Mouse (Mus musculus): Measurements from ENCODE around the gene P2rx5.

DNA sequence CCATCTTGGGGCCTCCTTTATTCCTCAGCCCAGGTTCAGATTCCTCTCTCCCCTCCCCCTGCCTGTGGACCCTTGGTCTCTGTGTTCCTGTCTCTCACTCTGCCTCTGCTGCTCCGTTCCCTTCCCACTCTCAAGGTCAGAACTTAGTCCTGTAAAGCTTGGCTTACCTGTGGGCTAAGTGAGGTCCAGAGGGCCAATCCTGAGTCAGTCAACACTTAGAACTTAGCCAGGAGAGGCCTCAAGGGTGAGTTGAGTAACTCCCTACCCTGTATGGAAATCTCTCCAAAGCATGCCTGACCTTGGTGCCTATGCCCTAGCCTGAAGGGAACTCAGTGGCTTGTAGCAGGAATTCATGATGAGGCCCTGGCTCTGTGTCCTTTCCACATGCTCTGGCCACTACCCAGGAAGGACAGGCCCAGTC, 15.9 kb upstream of the P2rx5 start:
- no peak for TF ChIP-seq CTCF (IDR thresholded peaks at IDR 0.05; ENCODE audit: low read depth, low read length)
- TF ChIP-seq POLR2A (IDR thresholded peaks at IDR 0.05; ENCODE audit: insufficient read depth, low read length) = no peak
- no peak for TF ChIP-seq EP300 (IDR thresholded peaks at IDR 0.05; ENCODE audit: insufficient read depth, low read depth, low read length)
